Mouse (Mus musculus): ENCODE measurements at regions not wholly inside any gene's neighbourhood (a gene's known extent, or its start where the extent isn't known, plus 50 kb on each side); places are given as distances from the start of the nearest gene placed in this dataset.
A peak's percentile ranks its signal among the peaks of the same experiment; 100 is the strongest.

DNA sequence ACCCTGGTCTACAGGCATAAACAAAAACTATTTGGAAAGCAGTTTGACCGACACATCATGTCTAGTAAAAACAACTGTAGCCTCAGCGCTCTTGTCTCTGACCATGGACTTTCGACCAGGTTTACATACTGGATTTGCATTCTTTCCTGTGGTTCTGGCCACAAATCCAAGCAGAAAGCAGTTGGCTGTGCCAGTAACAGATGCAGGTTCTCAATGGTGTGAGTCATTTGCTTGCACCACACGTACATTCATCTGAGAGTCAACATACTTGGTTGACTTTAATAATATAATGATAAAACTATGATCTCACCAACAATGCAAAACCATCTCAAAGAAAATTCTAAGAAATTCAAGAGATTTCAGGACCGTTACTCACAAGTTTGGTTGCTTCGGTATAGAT lies 207.1 kb downstream of the Efnb2 start:
- no peak for TF ChIP-seq POLR2A (IDR thresholded peaks at IDR 0.05; ENCODE audit: low read depth, low read length)
- H3K4me3 ChIP-seq (ENCODE audit: insufficient read depth, low read length): no peak overlapping the region
- H3K4me1 ChIP-seq (ENCODE audit: control insufficient read depth, insufficient read depth, low read length): peaks cover 15% of the 10 kb centered on the region
- peak overlapping the region; percentile 77 for H3K27ac ChIP-seq (ENCODE audit: insufficient read depth, low read length)

DNA sequence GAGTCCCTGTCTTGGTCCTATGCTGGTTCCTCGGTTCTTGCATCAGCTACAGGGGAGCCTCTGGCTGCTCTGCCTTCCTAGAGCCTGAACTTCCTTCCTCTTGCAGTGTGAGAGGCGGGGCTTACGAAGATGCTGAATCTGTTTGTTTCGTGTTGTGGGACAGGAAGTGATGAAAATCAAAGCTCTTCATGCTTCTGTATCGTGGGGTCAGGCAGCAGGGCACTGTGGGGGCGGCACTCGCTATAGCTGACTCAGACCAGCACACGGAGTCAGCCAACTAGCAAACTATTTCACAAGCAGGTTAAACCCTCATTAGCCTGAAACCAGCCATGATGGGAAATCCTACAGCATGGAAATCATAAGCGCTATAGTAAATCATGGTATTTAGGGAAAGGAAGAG lies 208.8 kb downstream of the Efnb2 start:
- Histone ChIP-seq H3K27ac (ENCODE audit: insufficient read depth, low read length) (peak overlapping the region; percentile 8; the same call in 1 of the 2 replicates), H3K4me3 (ENCODE audit: insufficient read depth, low read length) (no peak overlapping the region), H3K4me1 (ENCODE audit: control insufficient read depth, insufficient read depth, low read length) (peaks cover 15% of the 10 kb centered on the region)
- TF ChIP-seq POLR2A (IDR thresholded peaks at IDR 0.05; ENCODE audit: low read depth, low read length): no peak
- no peak for TF ChIP-seq CTCF (IDR thresholded peaks at IDR 0.05; ENCODE audit: borderline replicate concordance, insufficient read depth, low read length)

DNA sequence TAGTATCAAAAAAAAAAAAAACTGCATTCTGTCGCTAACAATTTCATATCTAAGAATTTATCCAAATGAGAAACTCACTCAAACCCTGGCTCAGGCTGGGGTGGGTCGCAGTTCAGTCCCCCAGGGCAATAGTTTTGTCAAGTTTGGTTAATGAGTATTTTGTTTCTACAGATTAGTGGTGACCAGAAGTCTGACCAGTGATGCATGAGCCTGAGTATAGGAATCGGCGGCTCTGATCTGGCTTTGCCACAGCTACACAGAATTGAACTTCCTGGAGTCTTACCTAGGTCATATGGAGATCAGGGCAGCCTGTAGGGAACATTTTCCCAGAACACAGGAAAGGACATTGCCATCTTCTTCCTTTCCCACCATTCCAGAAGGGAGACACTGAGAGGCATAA lies 212.1 kb downstream of the Efnb2 start:
- no peak overlapping the region for H3K4me3 ChIP-seq (ENCODE audit: insufficient read depth, low read length)
- H3K4me1 ChIP-seq (ENCODE audit: control insufficient read depth, insufficient read depth, low read length): peaks cover 5% of the 10 kb centered on the region
- no peak for TF ChIP-seq POLR2A (IDR thresholded peaks at IDR 0.05; ENCODE audit: low read depth, low read length)
- no peak for TF ChIP-seq CTCF (IDR thresholded peaks at IDR 0.05; ENCODE audit: borderline replicate concordance, insufficient read depth, low read length)
- H3K27ac ChIP-seq (ENCODE audit: insufficient read depth, low read length): no peak overlapping the region

- Histone ChIP-seq H3K4me1 (ENCODE audit: control insufficient read depth, insufficient read depth, low read length) (no peaks in the 10 kb centered on the region), H3K27ac (ENCODE audit: insufficient read depth, low read length) (no peak overlapping the region), H3K4me3 (ENCODE audit: insufficient read depth, low read length) (no peak overlapping the region)
- TF ChIP-seq CTCF (IDR thresholded peaks at IDR 0.05; ENCODE audit: borderline replicate concordance, insufficient read depth, low read length) (no peak), POLR2A (IDR thresholded peaks at IDR 0.05; ENCODE audit: low read depth, low read length) (no peak)
These were observed 219.5 kb downstream of the Efnb2 start for GRCm38 (mm10) chr8:8441568-8441967.

- H3K4me1 ChIP-seq (ENCODE audit: control insufficient read depth, insufficient read depth, low read length): no peaks in the 10 kb centered on the region
- no peak overlapping the region for H3K27ac ChIP-seq (ENCODE audit: insufficient read depth, low read length)
- H3K4me3 ChIP-seq (ENCODE audit: insufficient read depth, low read length): no peak overlapping the region
- no peak for TF ChIP-seq POLR2A (IDR thresholded peaks at IDR 0.05; ENCODE audit: low read depth, low read length)
- no peak for TF ChIP-seq CTCF (IDR thresholded peaks at IDR 0.05; ENCODE audit: borderline replicate concordance, insufficient read depth, low read length)
These were observed 220.1 kb downstream of the Efnb2 start for GRCm38 (mm10) chr8:8440903-8441302.

DNA sequence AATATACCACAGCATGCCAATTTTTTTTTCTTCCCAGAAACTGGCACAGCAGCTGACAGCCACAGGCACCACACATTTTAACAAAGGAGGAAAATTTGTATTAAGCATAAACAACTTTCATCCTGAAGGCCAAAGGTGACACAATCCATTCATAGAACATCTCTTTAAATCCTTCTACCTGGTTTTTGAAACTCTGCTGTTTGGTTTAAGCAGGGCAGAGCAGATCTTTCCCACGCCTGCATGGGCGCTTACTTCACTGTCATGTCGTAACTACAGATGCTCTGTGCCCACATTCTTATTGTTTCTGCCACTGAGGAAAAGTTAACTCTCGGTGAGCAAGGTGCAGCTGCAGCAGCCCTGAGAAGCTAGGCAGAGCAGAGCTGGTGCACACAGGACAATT lies 234.8 kb downstream of the Efnb2 start:
- Histone ChIP-seq H3K4me3 (ENCODE audit: insufficient read depth, low read length) (no peak overlapping the region), H3K27ac (ENCODE audit: insufficient read depth, low read length) (no peak overlapping the region), H3K4me1 (ENCODE audit: control insufficient read depth, insufficient read depth, low read length) (no peaks in the 10 kb centered on the region)
- TF ChIP-seq CTCF (IDR thresholded peaks at IDR 0.05; ENCODE audit: borderline replicate concordance, insufficient read depth, low read length) (no peak), POLR2A (IDR thresholded peaks at IDR 0.05; ENCODE audit: low read depth, low read length) (no peak)

- H3K4me1 ChIP-seq (ENCODE audit: control insufficient read depth, insufficient read depth, low read length): no peaks in the 10 kb centered on the region
These were observed 237.6 kb downstream of the Efnb2 start for GRCm38 (mm10) chr8:8423443-8423842.

DNA sequence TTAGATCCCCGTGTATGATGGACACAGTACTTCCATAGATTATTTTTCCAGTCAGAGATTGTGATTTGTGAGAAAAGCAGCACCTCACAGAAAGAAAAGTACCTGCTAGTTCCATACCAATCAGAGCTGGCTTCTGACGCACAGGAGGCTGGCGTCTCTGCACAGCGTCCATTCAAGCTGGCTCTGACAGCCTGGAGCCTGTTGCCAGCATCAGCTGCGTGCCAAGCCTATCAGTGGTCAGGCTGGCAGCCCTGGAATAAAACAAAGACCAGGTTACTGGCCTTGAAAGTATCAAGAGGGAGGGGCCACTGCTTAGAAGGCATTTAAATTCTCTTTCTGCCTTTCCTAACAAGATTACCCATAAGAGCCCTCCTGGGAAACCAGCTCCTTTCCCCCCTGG lies 239.3 kb downstream of the Efnb2 start:
- H3K4me3 ChIP-seq (ENCODE audit: insufficient read depth, low read length): no peak overlapping the region
- H3K27ac ChIP-seq (ENCODE audit: insufficient read depth, low read length): no peak overlapping the region
- TF ChIP-seq CTCF (IDR thresholded peaks at IDR 0.05; ENCODE audit: borderline replicate concordance, insufficient read depth, low read length): no peak
- TF ChIP-seq POLR2A (IDR thresholded peaks at IDR 0.05; ENCODE audit: low read depth, low read length): no peak
- H3K4me1 ChIP-seq (ENCODE audit: control insufficient read depth, insufficient read depth, low read length): no peaks in the 10 kb centered on the region

More at GRCm38 (mm10) chr8:8423443-8423842, 237.6 kb downstream of the Efnb2 start:
- no peak for TF ChIP-seq POLR2A (IDR thresholded peaks at IDR 0.05; ENCODE audit: low read depth, low read length)
- no peak for TF ChIP-seq CTCF (IDR thresholded peaks at IDR 0.05; ENCODE audit: borderline replicate concordance, insufficient read depth, low read length)
- Histone ChIP-seq H3K4me3 (ENCODE audit: insufficient read depth, low read length) (no peak overlapping the region), H3K27ac (ENCODE audit: insufficient read depth, low read length) (no peak overlapping the region)

DNA sequence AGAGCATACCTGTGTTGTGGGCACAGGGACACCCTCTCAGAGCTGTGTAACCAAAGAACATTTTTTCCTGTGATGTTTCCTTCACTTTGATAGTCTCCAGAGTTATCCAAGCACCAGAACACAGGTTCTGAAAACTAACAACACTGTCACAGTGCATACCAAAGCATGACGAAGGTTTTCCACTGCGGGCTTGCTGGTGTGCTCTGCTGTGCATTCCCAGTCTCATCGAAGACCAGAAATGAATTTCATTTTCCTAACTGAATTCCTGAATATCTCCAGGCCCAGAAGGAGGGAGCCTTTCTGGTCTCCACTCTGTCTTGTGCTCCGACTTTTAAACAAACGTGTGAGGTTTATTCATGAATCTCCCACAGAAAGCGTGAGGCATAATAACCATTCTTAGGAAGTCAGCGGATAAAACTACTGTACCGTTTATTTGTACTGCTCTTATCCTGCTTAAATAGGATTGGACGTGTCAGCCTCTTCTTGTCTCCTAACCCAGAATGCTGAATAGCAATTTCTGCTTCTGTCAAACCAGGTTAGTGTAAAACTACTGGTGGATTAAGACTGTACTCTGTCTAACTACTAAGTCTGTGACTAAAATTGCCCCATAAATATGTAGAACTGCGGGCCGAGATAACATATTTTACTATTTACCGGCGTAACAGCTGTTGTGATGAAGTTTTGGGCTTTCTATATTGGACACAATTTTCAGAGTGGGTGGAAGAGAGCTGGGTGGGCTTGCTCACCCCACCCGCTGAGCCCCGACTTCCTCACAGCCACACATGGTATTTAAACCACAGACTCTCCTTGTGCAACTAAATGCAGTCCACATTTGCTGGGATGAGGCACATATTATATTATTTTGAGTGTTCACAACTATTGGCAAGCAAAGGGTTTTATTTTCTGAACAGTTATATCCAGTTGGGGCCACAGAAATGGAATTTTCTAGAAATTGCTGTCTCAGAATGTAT lies 241.4 kb downstream of the Efnb2 start:
- H3K27ac ChIP-seq (ENCODE audit: insufficient read depth, low read length): peak overlapping the region; percentile 36; the same call in 1 of the 2 replicates
- no peaks in the 10 kb centered on the region for H3K4me1 ChIP-seq (ENCODE audit: control insufficient read depth, insufficient read depth, low read length)
- no peak overlapping the region for H3K4me3 ChIP-seq (ENCODE audit: insufficient read depth, low read length)
- no peak for TF ChIP-seq POLR2A (IDR thresholded peaks at IDR 0.05; ENCODE audit: low read depth, low read length)
- TF ChIP-seq CTCF (IDR thresholded peaks at IDR 0.05; ENCODE audit: borderline replicate concordance, insufficient read depth, low read length): no peak

DNA sequence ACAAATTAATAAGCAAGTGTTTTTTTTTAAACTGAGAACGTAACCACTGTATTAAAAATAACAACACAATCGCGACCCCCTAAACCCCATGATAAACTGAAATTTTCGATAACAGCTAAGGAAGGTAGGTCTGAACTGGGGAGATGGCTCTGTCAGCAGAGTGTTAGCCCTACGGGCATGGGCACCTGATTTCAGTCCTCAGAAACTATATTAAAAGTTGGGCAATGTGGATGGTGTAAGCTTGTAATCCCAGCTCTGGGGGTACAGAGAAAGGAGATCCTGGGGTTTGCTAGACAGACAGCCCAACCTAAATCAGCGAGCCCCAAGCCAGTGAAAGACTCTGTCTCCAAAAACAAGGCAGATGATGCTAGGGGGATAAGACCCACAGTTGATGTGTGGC lies 242.1 kb downstream of the Efnb2 start:
- no peak for TF ChIP-seq POLR2A (IDR thresholded peaks at IDR 0.05; ENCODE audit: low read depth, low read length)
- TF ChIP-seq CTCF (IDR thresholded peaks at IDR 0.05; ENCODE audit: borderline replicate concordance, insufficient read depth, low read length): no peak
- H3K4me3 ChIP-seq (ENCODE audit: insufficient read depth, low read length): no peak overlapping the region
- H3K27ac ChIP-seq (ENCODE audit: insufficient read depth, low read length): no peak overlapping the region
- H3K4me1 ChIP-seq (ENCODE audit: control insufficient read depth, insufficient read depth, low read length): no peaks in the 10 kb centered on the region

All from embryonic fibroblast, embryonic 13.5 days (primary cell).